Mouse (Mus musculus) kidney, adult 2 months (tissue): ENCODE data around the gene Klra8.
"Not testable (repeated sequence)": the region's sequence is repeated elsewhere in the genome, so short reads cannot be mapped to it uniquely, and the experiment has no call there.

Source experiments
- CTCF ChIP-seq: fragments of 200-500 bp; conservative IDR thresholded peaks from 2 replicates; pipeline ENCODE4 v1.5.1; 2011; ENCODE audit warnings: low read depth, mild to moderate bottlenecking, control low read depth, low read length, moderate library complexity, mixed read lengths; ENCODE audit not compliant: insufficient read depth, insufficient read length
- POLR2A ChIP-seq: fragments of 200-500 bp; IDR thresholded peaks from one replicate; pipeline ENCODE4 v1.6.1; 2011; ENCODE audit warnings: low read depth, low read length, control low read depth

- TF ChIP-seq CTCF, POLR2A: not testable (repeated sequence)
Measured at GRCm38 (mm10) chr6:130129798-130130197, at the start of gene Klra8.
